In genomic region chr17:29791531-29792050, GRCm38 (mm10) we compare ENCODE assay signal across 17 mouse cellular contexts.
DNase-seq lines count a peak whose midpoint lies in the region; ATAC-seq and TF ChIP-seq lines count a peak whose summit lies in the region.
"Had no signal": no experiment of that assay in that cellular context is flagged by ENCODE, and none has a peak within 500 bp of the region (broad histone marks: within the 10 kb centered on the region; RNA-seq: fewer than 3 reads in every experiment).

No protein-coding gene starts in this region.

- WGBS in cerebellum, adult 2 months: 70% methylated on average over 9 of the region's 9 CpGs
- 56% methylated on average over 9 of the region's 9 CpGs for WGBS in forebrain, embryonic 16.5 days

- no peak overlapping the region for H3K9ac ChIP-seq in forebrain, embryonic 16.5 days (replicated peaks; ENCODE audit: low read depth, low read length)
- H3K9ac ChIP-seq: embryonic facial prominence, embryonic 13.5 days; heart, embryonic 13.5 days; hindbrain, embryonic 15.5 days had no signal

- no peak overlapping the region for H3K27ac ChIP-seq in cerebellum, adult 2 months (ENCODE audit: insufficient read depth, low read length)
- peak overlapping the region; percentile 49; the same call in 1 of the 2 replicates for H3K27ac ChIP-seq in forebrain, embryonic 16.5 days (ENCODE audit: low read length)
- H3K27ac ChIP-seq: embryonic facial prominence, embryonic 13.5 days; heart, embryonic 13.5 days; hindbrain, embryonic 15.5 days had no signal

- no peaks in the 10 kb centered on the region for H3K4me1 ChIP-seq in cerebellum, adult 2 months (ENCODE audit: control insufficient read depth, insufficient read depth, low read length)
- peaks cover 39% of the 10 kb centered on the region for H3K4me1 ChIP-seq in forebrain, embryonic 16.5 days (replicated peaks; ENCODE audit: control insufficient read depth, insufficient read depth, low read length)

- no peaks in the 10 kb centered on the region for H3K36me3 ChIP-seq in forebrain, embryonic 16.5 days (ENCODE audit: control insufficient read depth, insufficient read depth)
- H3K36me3 ChIP-seq: embryonic facial prominence, embryonic 13.5 days; heart, embryonic 13.5 days; hindbrain, embryonic 15.5 days had no signal

- no peak for ATAC-seq in forebrain, embryonic 16.5 days
- ATAC-seq: intestine, postnatal 0 days had no signal

- no peaks in the 10 kb centered on the region for H3K27me3 ChIP-seq in cerebellum, adult 2 months (ENCODE audit: control insufficient read depth, insufficient read depth, low read length)
- no peaks in the 10 kb centered on the region for H3K27me3 ChIP-seq in forebrain, embryonic 16.5 days (replicated peaks; ENCODE audit: control insufficient read depth, insufficient read depth, low read length)
- H3K27me3 ChIP-seq: embryonic facial prominence, embryonic 13.5 days; hindbrain, embryonic 15.5 days had no signal

- no peak for TF ChIP-seq CTCF in cerebellum, adult 2 months (IDR thresholded peaks at IDR 0.05; ENCODE audit: borderline replicate concordance, insufficient read depth, low read depth, low read length)

- no peaks in the 10 kb centered on the region for H3K9me3 ChIP-seq in forebrain, embryonic 16.5 days (ENCODE audit: control insufficient read depth, low read length)
- H3K9me3 ChIP-seq: embryonic facial prominence, embryonic 13.5 days; heart, embryonic 13.5 days; hindbrain, embryonic 15.5 days had no signal

- no peak for TF ChIP-seq POLR2A in cerebellum, adult 2 months (IDR thresholded peaks at IDR 0.05; ENCODE audit: borderline replicate concordance, insufficient read depth, low read length)

- no peak overlapping the region for H3K4me3 ChIP-seq in cerebellum, adult 2 months (replicated peaks; ENCODE audit: insufficient read depth, low read depth, low read length)
- H3K4me3 ChIP-seq in forebrain, embryonic 16.5 days (replicated peaks; ENCODE audit: low read length): no peak overlapping the region
- H3K4me3 ChIP-seq: embryonic facial prominence, embryonic 13.5 days; heart, embryonic 13.5 days; hindbrain, embryonic 15.5 days had no signal

- no peak overlapping the region for H3K4me2 ChIP-seq in forebrain, embryonic 16.5 days (ENCODE audit: low read length)
- H3K4me2 ChIP-seq: embryonic facial prominence, embryonic 13.5 days; heart, embryonic 13.5 days; hindbrain, embryonic 15.5 days had no signal

- peak; percentile 38 to 53 for DNase-seq in cerebellum, postnatal 14 days
- no peak for DNase-seq in cerebellum, adult 2 months
- peak; percentile 29 for DNase-seq in layer of hippocampus, adult 11-12 months (ENCODE audit: low spot score)
- DNase-seq in layer of hippocampus, postnatal 25 days (ENCODE audit: extremely low spot score in 1 of 2, low spot score in 1 of 2): no peak
- DNase-seq in layer of hippocampus, adult 9-10 months (ENCODE audit: low spot score): peak; percentile 16
- DNase-seq in embryo, embryonic 10.5 days (ENCODE audit: low spot score): no peak
- DNase-seq in lung, postnatal 4 days: no peak
- DNase-seq: adrenal gland, postnatal 10 days; cerebellum, adult 11-12 months; cerebellum, postnatal 25 days; gastrocnemius, postnatal 25 days; heart, postnatal 36 days had no signal

Comparison
In these comparisons a context has a peak if more than half of its experiments do, and no peak if none do; other contexts are left out.
1. DNase-seq: peak in cerebellum, postnatal 14 days (2 of 2), layer of hippocampus, adult 11-12 months (single experiment) and layer of hippocampus, adult 9-10 months (single experiment); none in cerebellum, adult 2 months (0 of 2), layer of hippocampus, postnatal 25 days (0 of 2), embryo, embryonic 10.5 days (single experiment) and lung, postnatal 4 days (0 of 2).